Mouse (Mus musculus): ENCODE measurements at regions not wholly inside any gene's neighbourhood (a gene's known extent, or its start where the extent isn't known, plus 50 kb on each side); places are given as distances from the start of the nearest gene placed in this dataset.

DNA sequence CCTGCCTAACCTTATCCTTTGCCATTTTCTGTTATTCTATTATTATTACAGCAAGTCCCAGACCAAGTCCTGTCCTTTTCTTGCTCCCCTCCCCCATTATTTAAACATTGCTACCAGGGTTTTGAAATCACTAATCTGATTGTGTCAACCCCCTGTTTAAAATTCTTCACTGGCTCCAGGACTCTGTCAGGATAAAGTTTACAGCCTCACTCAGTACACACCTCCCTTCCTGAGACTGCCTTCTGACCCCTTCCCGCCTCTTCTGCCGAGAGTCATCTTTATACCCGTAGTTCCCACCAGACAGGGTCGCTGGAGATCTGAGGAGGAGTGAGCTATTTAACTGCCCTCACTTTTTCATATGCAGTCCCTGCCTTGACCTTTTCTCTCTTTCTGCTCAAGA is 110.3 kb upstream of the Syt6 start:
- DNase-seq: peak; percentile 4

DNA sequence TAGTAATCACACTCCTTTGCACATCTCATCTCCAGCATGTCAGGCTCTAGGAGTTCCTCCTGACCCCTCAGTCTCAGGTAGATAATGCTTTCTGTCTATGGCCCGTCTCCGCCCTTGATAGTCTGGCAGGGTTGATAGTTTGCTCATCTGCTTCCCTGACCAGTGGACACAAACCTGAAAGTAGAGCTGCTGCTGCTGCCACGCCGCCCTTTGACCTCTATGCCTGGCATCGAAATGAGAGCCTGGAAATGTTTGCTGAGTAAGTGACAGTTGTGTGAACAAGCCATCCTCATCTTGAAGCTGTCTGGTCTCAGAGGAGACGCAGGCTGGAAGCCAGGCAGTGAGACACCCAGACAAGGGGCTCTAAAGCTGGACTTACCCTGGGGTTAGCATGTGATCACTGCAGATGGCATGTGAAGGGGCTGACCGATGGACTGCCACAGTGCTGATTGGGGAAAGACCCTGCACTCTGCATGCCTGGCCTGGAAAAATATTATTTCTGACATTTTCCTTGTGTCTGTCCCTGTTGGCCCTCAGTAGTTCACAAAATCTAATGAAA is 109.8 kb upstream of the Syt6 start:
- peak; percentile 40 for DNase-seq

DNA sequence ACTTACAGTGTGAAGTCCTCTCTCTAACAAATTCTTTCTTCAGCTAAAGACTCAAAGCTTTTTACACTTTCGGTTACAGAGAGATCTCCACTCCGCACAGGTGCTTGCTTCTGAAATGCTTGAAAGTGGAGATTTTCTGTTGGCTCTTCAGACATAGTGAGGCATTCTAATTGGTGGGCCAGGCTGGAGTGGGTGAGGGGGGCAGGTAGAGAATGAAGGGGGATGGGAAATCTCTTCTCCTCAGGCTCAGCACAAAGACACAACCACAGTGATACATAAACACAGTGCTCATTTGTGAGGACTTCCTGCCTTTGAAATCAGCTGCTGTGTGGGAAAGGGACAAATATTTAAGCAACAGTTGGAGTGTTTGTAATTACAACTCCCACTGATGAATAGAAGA is 109.1 kb upstream of the Syt6 start:
- DNase-seq: no peak

DNA sequence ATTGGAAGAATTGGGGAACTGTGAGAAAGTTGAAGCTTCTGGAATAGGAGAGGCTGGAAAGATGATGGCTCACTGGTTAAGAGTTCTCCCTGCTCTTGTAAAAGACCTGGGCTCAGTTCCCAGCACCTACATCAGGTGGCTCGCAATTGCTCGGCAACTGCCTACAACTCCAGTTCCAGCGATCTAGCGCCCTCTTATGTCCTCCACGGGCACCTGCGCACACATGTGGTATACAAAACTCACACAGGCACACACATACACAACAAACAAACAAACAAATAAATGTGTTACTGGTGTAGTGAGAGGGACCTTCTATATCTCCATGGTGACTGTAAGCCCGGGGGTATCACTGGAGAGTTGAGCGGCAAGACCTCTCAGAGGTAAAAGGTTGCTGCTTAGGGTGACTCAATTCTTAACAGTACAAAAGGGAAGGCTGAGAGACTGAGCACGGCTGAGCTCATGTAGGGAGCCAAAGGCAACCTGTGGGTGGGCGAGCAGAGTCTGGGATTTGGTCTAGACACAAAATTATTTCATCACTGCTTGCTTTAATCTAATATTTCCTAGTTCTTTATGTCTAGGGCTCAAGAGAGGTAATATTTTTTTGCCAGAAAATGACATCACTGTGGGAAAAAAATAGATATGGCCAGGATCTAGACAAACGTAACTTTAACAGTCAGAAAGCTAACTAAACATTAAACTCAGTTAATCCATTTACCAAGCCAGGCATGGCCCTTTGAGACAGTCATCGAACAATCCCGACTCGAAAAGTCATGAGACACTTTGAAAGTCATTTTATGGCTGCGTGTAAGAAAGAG is 104.2 kb upstream of the Syt6 start:
- DNase-seq: peak; percentile 15

DNA sequence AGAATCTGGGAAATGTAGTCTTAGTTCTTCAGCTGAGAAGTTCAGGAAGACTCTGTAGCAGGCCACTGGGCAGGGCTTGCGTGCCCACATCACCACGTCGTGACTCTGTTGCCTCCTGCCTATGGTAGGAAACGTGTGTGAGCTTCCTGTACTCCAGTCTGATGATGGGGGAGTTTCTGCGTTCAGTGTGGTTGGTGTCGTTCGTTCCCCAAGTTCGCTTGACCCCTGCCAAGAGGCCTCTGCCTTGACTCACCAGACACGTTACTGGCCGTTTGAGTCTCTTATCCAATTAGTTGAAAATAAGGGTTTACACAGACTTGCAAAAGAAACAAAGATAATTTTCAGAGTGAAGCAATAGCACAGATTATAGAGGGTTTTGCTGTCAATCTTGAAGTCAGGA is 102.4 kb upstream of the Syt6 start:
- no peak for DNase-seq

DNA sequence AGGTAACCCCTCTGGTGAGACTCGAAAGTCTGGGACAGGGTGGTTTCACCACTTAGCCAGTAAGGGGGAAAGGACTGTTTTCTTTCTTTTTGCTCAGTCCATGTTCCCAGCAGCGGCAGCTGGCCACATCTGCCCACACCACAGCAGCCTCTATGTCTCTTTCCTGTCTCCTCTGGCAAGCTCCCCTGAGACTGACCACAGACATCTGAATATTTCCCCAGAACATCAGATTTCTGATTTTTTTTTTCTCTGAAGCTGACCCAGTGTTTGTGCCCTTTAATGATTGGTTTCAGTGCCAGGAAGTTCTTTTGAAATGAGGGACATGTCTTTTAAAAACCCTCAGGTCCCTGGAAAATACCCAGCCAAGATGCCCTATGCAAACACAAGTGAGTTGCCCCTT is 101.7 kb upstream of the Syt6 start:
- DNase-seq: peak; percentile 14

DNA sequence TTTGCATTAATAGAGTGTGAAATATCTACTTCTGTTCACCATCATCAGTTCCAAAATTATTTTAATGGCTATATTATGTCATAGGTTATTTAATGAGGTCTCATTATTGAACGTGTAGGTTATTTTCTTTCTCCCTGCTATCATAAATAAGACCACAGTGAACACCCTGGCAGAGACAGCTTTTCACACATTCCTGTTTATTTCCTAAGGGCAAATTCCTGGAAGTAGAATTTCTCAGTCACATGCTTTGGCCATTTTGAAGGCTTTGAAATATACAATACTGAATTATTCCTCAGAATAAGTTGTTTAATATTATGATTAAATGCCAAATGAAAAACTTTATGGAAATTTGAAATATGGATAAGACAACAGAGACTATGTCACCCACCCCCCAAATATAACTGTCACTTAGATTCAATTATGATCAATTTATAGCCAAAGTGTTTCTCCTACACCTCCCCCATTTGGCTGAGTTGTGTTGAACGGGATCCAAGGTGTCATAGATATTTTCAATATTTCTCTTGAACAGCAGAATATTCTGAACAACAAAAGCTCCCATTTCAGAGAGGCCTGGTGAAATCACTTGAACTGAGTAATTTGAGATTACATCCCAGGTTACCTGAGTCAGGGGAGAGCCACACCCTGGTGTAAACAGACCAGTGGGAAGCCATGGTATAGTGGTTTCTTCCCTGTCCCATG is 95.0 kb upstream of the Syt6 start:
- DNase-seq: no peak

DNA sequence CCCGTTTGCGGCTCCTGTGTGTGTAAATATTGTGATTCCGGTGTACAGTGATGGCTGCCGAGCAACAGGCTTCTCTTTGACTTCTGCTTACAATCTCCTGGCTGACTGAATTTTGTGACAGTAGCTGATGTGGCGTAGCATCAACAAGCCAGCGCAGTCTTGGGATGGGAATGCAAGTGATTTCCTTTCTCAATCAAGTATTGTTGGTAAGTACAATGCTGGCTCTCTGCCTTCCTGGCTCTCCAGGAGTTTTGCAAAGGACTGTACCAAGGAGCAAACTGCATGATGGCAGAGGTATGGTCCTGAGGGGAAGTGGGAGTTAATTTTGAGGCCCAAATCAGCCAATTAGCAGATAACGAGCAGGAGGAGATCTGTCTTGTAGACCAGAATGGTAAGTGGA is 94.4 kb upstream of the Syt6 start:
- DNase-seq: no peak

DNA sequence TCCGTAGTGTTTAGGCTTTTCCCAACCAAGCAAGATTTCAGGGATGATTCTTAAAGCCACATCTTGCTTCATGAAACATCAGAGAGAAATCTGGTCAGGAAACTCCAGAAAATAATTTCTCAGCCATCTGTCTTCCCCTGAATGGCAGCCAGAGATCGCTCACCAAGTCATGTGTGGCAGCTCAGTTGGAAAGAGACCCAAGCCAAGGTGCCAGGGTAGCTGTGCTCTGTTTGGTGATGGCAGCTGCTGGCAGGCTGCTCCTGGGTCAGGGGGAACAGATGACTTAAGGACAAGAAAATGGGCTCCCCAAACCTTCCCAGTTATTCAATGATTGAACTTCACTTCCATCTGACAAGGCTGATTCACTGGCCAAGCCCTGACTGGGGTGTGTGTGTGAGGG is 91.7 kb upstream of the Syt6 start:
- DNase-seq: no peak

DNA sequence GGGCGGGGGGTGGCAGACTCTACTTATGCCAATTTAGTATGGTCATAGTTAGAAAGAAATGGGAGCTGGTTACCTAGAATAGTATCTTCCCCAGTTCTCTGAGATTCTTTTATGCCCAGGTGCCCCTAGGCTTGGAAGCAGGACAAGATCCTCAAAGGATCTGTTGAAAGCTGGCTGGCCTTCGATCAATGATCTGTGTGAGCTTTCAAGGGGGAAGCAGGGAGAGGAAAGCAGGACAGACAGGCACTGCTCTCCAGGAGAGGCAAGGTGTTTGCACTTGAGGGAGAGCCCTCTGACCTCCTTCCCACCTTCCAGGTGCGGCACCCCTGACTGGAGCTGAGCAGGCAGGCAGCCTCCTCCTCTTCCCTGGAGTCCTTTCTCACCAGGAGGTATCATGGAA is 91.3 kb upstream of the Syt6 start:
- no peak for DNase-seq

DNA sequence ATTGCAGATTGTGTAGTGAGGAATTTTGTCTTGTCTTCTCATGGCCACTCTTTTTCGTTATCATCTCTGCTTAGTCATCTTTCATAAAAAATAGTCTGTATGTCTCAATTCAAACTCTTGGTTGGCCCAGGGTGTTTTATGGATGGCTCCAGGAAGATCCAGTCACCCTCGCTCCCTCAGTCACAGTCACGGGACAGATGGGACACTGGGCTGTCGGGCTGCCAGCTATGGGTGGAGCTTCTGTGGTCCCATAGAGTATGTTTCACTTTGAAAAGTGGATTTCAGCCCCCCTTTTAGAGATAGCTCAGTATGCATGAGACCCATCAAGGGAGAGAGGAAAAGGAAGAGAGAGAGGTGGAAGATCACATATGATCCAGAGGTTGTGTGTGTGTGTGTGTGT is 85.2 kb upstream of the Syt6 start:
- DNase-seq: no peak

DNA sequence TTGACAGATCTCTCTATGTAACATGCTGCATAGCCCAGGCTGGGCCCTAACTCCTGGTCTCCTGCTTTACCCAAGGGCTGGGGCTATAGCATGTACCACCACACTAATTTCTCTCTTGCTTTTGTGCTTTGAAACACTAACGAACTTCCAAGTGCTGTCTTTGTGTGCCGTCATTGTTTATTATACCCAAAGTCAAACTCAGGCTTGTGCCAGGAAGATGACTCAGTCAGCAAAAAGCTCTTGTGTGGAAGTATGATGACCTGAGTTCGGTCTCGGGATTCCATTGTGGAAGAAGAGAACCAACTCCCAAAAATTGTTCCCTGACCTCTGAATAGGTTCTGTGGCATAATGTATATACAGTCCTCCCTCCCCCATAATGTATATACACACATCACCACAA is 84.1 kb upstream of the Syt6 start:
- no peak for DNase-seq

DNA sequence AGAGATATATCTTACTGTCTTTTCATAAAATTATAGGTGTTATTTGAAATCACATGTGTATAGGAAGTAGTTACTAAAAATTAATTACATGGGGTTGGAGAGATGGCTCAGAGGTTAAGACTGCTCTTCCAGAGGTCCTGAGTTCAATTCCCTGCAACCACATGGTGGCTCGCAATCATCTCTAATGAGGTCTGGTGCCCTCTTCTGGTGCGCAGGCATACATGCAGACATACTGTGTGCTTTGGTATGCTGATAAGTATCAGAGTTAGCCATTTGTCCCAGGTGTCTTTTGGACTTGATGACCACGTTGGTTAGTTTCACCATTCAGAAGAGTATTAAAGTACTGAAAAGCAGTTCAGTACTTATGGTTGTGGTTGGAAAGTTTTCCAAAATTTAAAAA is 82.8 kb upstream of the Syt6 start:
- DNase-seq: no peak

DNA sequence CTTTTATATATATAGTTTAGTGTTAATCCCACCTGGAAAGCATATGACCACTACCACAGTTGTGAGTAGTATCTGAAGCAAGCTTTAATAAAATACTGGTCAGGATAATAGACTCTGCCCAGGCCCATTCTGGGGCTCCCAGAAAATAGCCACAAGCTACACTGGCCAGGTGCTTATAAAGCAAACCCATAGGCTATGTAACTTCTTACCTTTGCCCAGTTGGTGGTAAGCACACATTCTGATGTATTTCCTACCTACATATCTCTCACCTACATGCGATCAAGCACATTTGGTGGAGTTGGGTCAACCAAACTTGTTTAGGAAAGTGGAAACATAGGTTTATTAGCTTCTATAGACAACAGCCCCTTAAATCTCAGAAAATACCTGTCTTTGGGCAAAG is 81.4 kb upstream of the Syt6 start:
- DNase-seq: no peak

DNA sequence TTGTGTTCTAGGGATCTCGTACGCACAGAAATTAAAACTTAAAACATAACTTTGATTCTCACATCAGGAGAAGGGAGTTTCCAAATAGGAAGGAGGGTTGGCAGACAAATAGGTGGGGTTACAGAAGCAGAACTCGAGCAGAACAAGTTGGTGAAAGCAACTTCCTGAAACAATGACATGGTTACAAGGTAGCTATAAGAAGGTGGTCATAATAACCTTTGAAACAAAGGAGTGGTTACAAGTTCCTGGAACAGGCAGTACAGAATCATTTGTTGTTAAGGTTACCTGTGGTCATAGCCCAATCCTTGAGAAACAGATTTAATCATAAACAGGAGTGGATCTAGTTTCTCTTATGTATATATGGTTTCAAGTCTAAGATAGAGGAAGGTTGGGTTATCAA is 81.0 kb upstream of the Syt6 start:
- no peak for DNase-seq

DNA sequence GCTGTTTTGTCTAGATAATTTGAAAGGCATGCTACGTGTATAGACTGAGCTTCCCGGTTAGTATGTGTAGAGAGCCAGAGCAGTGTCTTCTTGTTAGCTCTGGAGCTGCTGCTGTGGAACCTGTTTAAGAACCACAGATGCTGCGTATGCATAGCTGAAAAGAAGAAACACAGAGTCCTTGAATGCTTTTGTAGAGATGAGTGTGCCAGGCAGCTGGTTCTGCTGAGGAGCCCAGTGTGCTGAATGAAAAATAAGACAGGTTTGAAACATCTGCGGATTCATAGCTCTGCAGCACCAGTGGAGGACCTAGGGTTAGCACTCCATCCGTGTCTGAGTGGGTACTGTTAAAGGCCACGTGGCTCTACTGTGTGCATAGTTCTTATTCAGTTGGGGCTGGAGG is 78.9 kb upstream of the Syt6 start:
- DNase-seq: no peak

DNA sequence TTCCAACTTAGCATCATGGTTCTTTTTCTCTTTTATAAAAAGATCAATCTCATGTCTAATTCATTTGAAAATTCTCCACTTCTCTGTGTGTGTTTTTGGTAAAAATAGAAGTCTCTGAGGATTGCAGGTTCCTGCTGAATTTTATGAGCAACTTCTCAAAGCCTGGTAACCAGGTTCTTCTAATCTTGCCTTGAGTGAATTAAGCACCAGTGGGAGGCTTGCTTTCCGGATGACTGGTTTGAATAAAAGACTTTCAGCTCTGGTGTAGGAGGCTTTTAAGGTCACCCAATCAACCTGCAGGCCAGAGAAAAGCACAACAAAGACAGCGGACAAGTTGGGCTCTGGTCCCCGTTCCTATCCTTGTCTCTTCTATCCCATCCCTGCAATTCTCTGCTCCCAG is 78.3 kb upstream of the Syt6 start:
- DNase-seq: no peak

DNA sequence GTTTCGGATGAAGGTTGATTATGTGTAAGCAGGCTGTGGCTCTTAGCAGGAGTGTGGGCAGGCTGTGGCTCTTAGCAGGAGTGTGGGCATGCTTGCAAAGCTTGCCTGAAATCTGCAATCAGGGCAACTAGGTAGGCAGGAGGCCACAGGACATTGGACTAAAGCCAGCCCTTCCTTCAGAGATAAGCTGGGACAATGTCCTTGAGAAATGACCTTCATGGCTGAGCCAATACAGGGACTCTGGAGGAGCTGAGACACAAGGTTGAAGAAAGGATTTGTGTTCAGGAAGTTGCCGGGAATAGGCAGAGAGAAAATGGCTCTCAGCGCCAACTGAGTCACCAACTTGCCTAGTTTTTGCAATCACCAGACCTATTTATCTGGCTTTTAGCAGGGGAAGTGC is 77.3 kb upstream of the Syt6 start:
- no peak for DNase-seq

DNA sequence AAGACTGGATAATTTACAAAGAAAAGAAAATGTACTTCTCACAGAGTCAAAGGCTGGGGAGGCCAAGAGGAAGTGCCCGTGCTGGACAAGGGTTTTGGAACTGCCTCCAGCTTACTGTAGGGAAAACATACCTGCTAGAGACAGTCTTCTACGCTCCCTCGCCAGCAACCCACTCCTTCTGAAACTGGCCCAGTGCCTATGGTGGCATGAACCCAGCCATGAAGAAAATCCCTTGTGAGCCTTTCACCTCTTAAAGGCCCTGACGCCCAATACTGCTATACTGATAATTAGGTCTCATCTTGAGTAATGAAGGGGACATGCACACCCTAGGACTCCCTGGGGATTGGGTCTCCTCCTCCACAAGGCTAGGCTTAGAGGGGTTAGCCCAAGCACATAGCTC is 76.6 kb upstream of the Syt6 start:
- no peak for DNase-seq

DNA sequence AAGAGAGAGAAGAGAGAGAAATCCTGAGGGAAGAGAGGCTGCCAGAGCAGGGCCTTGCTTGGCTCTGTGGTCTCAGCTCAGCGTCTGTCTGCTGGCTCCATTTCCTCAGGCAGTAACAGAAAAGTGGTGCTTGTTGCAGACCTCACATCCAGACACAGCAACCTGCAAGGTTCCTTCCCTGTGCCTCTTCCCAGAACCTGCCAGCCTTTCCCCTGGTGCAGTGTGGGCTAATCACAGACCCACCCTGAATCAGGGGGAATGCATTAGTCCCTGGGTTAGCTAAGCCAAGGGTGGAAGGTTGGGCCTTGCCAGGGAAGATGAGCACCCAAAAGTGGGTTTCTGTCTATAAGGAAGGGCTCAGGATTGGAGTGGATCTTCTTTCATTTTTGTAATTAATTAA is 75.2 kb upstream of the Syt6 start:
- DNase-seq: no peak

DNA sequence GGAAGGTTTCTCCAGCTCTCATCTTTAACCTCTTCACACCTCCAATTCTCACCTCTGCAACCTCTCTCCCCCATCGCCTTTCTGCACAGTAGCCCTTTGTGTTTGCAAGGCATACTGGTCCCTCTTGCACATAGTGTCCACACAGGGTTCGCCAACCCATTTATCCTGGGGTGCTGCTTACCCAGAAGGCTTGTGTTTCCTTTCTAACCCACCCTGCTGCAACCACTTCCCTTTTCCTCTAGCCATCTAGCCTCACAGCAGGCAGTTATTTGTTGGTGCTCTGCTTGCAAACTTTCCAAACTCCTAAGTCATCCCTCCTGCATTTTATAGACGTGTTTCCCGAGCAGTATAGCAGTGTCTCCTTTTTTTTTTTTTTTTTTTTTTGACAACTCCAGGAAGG is 74.7 kb upstream of the Syt6 start:
- no peak for DNase-seq

DNA sequence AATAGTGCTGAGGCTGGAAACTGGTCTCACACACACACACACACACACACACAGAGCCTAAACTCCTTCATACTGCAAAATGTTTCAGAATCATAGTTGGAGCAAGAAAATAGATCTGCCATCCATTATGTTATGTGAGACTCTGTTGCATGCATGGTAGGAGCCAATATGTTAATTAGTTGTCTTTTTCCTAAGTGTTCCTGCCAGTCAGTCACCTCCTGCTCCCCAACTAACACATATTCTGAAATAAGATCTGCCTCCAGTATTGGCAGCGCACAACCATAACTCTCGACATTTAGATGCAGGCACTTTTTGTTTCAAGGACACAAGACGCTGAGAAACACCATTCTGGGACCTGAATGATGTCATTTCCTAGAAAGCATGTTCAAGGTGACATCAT is 70.9 kb upstream of the Syt6 start:
- DNase-seq: no peak

DNA sequence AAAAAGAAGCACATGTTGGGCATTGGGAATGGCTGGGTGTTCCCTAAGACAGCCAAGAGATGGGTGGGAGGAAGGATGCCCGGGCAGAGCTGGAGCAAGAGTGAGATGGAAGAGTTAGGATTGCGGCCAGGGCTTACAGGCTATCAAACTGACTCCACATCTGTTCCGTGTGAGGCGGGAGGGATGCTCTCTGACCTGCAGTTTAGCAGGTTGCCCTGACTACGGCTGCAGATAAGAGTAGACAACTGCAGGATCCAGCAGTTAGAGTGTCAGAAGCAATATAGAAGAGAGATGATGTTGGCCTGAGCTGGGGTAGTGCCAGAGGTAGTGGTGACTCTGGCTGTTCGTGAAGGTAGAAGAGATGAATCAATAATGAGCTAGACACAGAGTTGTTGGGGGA is 61.6 kb upstream of the Syt6 start:
- no peak for DNase-seq

DNA sequence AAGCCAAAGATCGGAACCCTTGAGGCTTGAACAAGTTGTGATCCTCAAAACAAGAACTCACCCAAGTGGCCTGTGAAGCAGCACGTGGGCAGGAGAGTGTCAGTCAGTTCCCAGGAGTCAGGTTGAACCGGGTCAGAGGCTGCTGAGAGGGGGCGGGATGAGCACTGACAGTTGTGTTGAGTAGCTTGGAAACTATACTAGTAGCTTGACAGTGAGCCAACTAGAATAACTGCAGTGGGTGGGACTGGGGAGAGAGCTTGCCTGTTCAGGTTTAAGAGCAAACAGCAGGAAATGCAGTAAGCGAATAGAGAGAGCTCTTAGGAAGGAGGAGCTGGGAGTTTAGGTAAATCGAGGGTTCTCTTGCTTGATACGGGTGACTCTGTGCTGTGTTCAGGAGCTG is 61.0 kb upstream of the Syt6 start:
- DNase-seq: no peak

DNA sequence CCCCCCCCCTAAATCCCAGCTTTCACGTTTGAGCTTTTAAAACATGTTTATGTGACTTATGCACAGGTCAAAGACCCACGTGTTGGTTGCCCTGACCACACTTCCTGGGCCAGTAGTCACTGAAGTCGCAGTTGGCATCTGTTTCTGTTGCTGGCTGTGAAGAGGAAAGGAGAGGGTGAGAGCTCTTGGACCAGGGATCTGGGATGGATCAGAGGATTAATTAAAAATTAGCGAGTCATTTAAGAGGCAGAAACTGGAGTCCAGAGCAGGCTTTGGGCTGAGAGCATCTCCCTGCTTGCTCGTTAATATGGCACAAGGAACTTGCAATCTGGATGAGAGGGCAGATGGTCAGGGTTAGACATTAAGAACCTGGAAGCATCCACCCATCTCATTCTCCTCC is 59.1 kb upstream of the Syt6 start:
- no peak for DNase-seq

Data from kidney, adult 9 months (tissue).